Mouse (Mus musculus) B cell, adult 2 months (primary cell): ENCODE results near the gene Chrne.

Source experiments
- DNase-seq, 2 experiments: peaks; one replicate each; pipeline ENCODE4 v3.0.0; 2022

The Chrne gene

GRCm38 (mm10) chr11:70619101-70619500 is at the start of gene Chrne:
Chrne (minus strand) TSS chr11:70619216.
- DNase-seq = no peak

GRCm38 (mm10) chr11:70668335-70668770 is 49.3 kb upstream of the Chrne start:
- no peak for DNase-seq

- no peak for DNase-seq
Observed at GRCm38 (mm10) chr11:70667271-70668150, 48.5 kb upstream of the Chrne start.

DNA sequence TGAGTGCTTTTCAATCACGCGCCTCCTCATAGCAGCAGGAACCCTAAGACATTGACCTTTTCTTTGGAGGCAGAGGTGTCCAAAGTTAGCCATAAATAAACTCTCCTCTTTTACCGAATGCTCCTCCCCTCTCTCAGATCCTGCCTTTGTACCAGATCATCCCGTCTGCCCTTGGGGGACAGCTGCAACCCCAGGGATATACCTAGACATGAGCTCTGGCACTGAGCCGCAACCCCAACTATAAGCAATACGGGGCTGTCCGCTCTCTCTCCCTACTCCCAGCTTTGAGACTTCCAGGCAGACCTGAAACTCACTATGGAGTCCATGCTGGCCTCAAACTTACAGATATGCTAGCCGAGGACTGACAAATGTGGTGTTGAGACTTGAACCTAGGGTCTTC is 47.7 kb upstream of the Chrne start:
- no peak for DNase-seq

GRCm38 (mm10) chr11:70664741-70665140 is 45.7 kb upstream of the Chrne start:
- DNase-seq = no peak

GRCm38 (mm10) chr11:70663957-70664356 is 44.9 kb upstream of the Chrne start:
- no peak for DNase-seq

DNA sequence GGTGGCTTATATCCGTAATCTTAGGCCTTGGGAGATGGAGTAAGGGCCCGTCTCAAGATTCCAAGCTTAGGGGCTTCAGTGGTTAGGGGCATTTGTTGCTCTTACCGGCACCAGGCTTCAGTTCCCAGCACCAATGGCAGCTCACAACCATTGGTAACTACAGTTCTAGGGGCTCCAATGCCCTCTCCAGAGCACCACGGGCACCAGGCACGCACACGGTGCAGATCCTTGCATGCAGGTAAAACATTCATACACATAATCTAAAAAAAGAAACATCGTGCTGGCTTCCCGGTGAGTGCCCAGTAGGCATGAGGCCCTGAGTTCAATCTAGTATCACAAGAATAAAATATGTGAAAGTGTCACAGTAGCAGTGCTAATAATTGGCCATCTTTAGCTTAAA is 44.1 kb upstream of the Chrne start:
- DNase-seq = no peak

GRCm38 (mm10) chr11:70660571-70660970 is 41.6 kb upstream of the Chrne start:
- DNase-seq = no peak

- DNase-seq = no peak
Observed at GRCm38 (mm10) chr11:70658942-70659341, 39.9 kb upstream of the Chrne start.

DNA sequence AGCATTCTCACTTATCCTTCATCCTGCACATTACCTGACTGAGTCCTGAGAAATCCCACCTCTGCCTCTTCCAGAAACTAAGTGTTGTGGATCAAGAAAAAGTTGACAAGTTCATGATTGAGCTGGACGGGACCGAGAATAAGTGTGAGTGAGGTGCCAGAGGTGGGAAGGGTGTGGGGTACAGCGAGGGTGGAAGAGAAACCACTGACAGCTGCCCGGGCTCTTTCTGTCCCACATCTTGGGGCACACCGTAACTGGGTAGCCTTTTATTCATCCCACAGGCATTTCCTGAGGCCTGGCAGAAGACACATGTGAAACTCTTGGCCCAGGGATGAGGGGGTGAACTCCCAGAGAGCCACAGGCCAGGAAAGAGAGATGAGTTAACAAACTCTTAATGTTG is 39.5 kb upstream of the Chrne start:
- no peak for DNase-seq

- DNase-seq = no peak
Observed at GRCm38 (mm10) chr11:70657991-70658390, 39.0 kb upstream of the Chrne start.

DNA sequence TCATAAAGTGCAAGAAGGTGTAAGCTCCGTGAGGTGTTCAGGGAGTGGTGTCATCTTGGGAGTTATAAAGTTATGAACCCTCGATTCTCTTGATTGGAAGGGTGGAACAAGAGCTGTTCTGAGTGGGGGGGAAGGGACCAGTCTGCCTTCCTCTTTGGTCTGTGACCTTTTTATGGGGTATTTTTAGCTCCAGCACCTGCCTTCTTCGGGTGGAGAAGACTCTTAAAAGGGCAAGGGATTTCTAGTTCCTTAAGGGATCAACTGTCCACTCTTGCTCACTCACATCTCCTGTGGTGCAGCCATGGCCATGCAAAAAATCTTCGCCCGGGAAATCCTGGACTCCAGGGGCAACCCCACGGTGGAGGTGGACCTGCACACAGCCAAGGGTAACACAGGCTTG is 38.6 kb upstream of the Chrne start:
- no peak for DNase-seq

DNA sequence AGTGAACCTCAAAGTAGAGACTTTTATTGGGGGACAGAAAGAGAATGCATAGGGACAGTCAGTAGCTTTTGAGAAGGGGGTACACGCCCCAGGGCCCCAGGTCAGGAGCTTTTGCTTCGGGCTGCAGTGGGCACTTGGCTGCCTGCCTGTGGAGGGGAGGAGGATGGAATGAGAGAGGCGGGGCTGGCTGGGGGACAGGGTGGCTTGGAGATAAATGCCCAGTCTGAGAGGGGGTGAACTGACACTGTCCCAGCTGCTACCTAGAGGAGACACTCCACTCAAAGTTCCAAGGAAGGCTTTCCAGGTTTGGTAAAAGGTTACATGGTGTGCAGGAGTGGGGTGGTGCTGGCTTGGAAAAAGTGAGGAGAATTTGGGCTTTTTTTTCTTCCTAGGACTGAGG is 37.9 kb upstream of the Chrne start, which contains the start of gene Eno3:
TSS of gene Eno3 (plus strand) at position 239 of the 400 bp plus-strand sequence.
- DNase-seq = no peak

DNA sequence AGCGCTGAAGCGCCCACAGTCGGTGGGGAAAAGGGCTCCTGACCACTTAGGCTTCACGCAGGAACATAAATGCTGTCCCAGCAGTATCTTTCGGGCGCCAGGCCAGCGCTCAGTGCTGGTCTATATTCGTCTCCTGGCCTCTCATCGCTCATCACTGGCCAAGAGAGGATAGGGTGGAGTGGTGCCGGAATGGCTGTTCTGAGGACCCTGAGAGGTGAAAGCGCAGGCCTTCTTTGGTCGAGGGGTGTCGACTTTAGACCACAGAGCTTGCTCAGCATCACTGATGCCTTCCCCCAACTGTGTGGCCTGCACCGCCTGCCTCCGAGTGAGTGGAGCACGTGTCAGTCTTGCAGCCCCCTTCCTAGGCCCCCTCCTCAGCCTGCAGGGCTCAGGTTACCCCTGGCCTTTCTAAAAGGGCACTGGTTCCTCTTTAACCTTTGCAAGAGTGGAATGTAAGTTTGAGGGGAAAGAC is 37.5 kb upstream of the Chrne start:
- no peak for DNase-seq

DNA sequence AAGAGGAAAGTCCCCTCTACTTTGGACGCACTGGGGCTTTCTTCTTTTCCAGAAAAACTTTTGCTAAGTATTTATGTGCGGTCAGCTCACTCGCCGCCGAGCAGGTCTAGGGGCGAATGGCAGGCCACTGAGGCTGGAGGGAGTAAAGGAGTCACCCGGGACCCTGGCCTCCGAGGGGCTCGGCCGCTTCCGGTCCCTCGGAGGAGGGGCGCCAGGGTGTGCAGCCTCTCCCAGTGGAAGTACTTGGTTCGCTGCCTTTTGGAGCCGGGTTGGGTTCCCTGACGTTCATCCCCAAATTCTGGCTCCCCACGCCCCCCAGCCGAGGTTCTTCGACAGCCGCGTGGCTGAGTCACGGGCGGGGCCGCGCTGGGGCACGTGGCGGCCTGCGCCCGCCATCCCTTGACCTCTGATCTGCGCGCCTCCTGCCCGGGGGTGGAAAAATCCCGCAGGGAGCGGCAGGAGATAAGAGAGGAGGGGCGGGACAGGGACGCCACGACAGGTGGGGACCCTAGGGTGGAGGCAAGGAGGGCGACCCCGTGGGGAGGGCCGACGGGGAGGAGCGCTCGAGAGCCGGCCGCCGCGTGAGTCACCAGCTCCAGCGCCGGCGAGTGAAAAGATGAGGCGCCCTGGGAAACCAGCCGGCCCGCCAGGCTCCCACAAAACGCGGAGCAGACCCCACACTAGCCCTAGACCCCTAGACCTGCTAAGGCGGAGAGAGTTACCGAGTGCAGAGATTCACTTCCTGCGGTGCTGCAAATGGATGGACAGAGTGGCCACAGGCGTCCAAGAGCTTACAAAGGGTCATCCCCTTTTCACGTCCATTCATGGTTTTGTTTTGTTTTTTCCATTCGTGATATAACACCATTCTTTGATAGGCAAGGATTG is 36.8 kb upstream of the Chrne start:
- peak; percentile 64 to 68 for DNase-seq

GRCm38 (mm10) chr11:70654923-70655570 is 36.0 kb upstream of the Chrne start:
- peak; percentile 79 for DNase-seq

DNA sequence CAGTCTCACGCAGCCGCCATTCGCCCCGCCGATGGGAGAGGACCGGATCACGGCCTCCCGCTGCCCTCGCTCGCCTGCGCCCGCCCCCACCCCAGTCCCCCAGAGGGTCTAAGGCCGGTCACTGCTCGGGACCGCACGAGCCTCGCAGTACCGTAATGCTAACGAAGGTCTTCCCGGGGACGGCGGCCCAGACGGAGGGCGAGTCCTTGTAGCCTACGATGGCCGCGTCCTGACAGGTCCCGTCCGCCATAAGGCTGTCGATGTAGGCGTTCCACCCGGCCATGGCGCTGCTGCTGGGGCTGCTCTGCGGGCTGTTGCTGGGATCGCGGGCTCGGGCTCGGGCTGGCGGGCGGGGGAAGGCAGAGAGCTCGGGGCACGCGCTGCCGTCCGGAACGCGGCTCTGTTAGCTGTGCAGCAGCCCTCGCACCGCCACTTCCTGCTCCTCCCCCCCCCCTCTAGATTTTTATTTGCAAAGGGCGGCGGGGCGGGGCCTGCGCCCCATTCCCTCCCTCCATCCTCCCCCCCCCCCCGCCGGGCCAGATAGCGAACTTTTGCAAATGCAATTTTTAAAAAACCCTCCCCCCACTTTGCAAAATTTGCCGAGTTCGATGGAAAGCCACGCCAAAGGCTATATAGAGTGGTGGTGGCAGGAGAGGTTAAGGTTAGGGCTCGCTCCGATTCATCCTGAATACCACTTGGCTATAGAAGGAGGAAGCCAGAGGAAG is 35.3 kb upstream of the Chrne start, which contains the start of gene Pfn1:
TSS of gene Pfn1 (minus strand) at position 447 of the 725 bp plus-strand sequence.
- peak; percentile 82 to 83 for DNase-seq

DNA sequence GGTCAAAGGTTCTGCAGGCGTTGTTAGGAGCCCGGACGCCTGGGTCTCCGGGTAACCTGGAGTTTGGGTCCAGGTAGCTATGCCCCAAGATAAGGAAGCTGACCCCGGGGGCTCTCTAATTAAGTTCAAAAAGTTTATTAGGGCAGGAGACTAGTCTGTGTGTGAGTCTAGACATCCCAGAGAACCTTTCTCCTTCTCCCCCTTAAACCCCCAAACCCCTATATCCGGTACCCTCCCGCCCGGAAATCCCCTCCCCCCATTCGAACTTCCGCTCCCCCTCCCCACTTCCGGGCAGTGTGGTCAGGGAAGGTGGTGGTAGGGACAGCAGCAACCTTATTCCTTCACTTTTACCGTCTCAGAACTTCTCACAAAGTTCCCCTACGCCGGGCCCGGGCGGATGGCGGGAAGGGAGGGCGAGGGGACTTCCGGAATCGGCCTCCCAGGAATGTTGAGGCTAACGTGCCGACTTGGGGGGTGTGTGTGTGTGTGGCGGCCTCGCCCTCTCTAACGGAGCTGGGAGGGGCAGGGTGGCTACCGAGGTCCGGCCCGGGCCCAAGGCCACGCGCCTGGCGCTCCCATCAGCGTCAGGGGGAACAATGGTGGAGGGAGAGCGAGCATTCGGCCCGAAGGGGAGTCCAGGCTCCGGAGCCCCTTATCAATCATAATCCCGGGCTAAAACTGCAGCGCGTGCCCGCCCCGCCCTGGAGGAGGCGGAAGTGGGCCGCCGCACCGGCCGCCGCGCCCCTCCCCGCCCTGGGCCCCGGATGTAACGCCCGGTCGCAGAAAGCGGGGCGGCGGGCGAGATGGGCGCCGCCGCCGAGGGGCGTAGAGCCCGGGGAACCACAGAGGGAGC is 34.6 kb upstream of the Chrne start:
- peak; percentile 72 to 75 for DNase-seq

- DNase-seq = peak in 1 of 2 experiments; percentile 61
Observed at GRCm38 (mm10) chr11:70652884-70653344, 33.9 kb upstream of the Chrne start.

- DNase-seq = peak; percentile 31 to 34
Observed at GRCm38 (mm10) chr11:70652029-70652883, 33.2 kb upstream of the Chrne start.
